Mouse (Mus musculus) megakaryocyte, embryonic 14.5 days (primary cell): ENCODE measurements around the gene Gli2. TPM values are rescaled to one million over a fixed set of nuclear protein-coding genes. Genes with fewer than 3 reads are reported as not detected.

Experiments used
- H3K27me3 ChIP-seq: replicated peaks from 2 replicates; pipeline ENCODE3; 2012; ENCODE audit warnings: inconsistent platforms
- H3K36me3 ChIP-seq: replicated peaks from 2 replicates; pipeline ENCODE3; 2012; ENCODE audit warnings: low read length, inconsistent platforms, mixed read lengths
- H3K4me1 ChIP-seq: 2 replicates; pipeline ENCODE4 v1.6.1; 2012; ENCODE audit warnings: inconsistent platforms
- H3K4me3 ChIP-seq: replicated peaks from 2 replicates; pipeline ENCODE3; 2012; ENCODE audit warnings: moderate library complexity, mild to moderate bottlenecking, inconsistent platforms
- H3K9me3 ChIP-seq: 2 replicates; pipeline ENCODE4 v1.6.1; 2012; ENCODE audit warnings: inconsistent platforms
- FLI1 ChIP-seq: IDR thresholded peaks from 2 replicates; pipeline ENCODE4 v1.6.1; 2012; ENCODE audit warnings: low read length, inconsistent platforms, mixed read lengths
- GATA1 ChIP-seq: IDR thresholded peaks from 3 replicates; pipeline ENCODE4 v1.6.1; 2012; ENCODE audit warnings: mixed read lengths, low read length, inconsistent platforms, borderline replicate concordance
- polyA plus RNA-seq: library from polyadenylated mRNA; stranded (reverse); fragments of >175 nt; gene quantifications from 2 replicates; pipeline ENCODE4 v1.2.3, GENCODE M21; 2012; ENCODE audit warnings: low replicate concordance; ENCODE audit not compliant: insufficient read depth

Gli2 gene
- polyA plus RNA-seq, 1 experiment = not detected

DNA sequence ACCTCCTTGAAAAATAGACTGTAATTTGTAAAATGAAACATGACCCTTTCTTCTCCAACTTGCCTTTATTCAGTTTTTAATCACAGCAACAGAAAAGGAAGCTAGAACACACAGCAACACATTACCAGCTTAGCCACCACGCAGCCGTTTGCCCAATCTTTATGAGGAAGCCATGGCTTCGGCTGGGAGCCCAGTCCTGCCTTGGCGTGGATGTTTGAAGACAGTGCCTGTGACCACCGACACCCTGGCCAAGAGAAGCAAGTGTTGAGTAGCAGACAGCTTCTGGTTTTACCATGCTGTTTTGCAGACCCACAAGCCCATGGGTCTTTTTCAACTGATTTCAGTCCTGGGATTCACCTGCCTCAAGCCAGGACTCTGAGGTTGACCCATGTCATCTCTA, 121.3 kb downstream of the Gli2 start:
- no peaks in the 10 kb centered on the region for H3K9me3 ChIP-seq
- no peaks in the 10 kb centered on the region for H3K27me3 ChIP-seq
- no peak for TF ChIP-seq GATA1
- no peak for TF ChIP-seq FLI1
- no peaks in the 10 kb centered on the region for H3K4me1 ChIP-seq
- H3K4me3 ChIP-seq = no peak overlapping the region
- no peaks in the 10 kb centered on the region for H3K36me3 ChIP-seq

DNA sequence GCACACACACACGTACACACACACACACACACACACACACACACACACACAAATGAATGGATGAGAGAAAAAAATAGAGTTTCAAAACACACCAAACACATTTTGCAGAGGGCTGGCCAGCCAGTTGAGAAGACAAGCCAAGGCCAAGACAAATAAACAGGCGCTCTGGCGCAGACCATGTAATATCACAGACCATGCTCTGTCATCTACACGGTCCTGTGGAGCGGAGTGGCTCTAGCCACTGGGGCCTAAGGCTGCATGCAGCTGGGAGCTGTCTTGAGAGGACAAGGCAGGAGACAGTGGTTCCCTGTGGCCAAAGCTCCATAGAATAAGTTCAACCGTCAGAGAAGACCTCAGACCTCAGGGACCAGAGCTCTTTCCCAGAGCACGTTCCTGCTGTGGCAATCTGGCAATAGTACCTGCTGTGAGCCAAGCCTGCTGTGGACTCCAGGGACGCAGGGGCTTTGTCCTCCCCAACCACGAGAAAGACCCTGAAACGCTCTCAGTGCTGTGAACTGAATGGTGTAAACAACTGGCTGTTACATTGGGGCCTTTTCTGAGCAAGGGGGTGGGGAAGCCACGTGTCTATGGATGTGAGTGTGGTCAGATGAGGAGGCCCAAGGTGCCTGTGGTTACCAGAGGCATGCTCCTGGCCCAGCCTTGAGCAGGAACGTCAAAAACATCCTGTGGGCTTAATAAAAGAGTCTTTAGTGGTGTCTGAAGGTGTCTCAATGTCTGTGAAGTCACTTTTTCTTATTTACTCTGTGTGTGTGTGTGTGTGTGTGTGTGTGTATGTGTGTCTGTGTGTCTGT, 125.7 kb downstream of the Gli2 start:
- no peak for TF ChIP-seq GATA1
- TF ChIP-seq FLI1 = no peak
- no peaks in the 10 kb centered on the region for H3K4me1 ChIP-seq
- H3K4me3 ChIP-seq = no peak overlapping the region
- H3K9me3 ChIP-seq = 0 out of 2 replicates have a peak, but pooled peaks cover 3% of the 10 kb centered on the region
- H3K27me3 ChIP-seq = no peaks in the 10 kb centered on the region
- no peaks in the 10 kb centered on the region for H3K36me3 ChIP-seq

DNA sequence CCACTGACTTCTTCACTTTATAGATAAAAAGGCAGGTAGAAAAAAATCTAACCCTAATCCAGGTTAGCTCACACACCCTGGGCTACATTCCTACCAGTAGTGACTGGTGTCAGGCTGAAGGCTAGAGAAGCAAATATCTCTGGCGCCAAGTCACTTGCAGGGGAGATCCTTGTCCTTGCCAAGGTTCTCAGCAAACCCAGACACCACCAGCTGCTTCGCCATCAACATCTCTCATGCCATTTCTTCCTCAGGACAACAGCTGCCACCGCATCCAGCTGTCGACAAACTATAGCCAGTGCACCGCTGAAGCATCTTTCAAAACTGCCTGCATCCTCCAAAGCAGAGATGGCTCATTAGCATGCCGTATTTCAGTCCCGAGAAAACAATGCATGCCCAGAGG, 126.9 kb downstream of the Gli2 start:
- H3K27me3 ChIP-seq = no peaks in the 10 kb centered on the region
- H3K36me3 ChIP-seq = no peaks in the 10 kb centered on the region
- no peaks in the 10 kb centered on the region for H3K4me1 ChIP-seq
- no peak for TF ChIP-seq FLI1
- no peak for TF ChIP-seq GATA1
- H3K9me3 ChIP-seq = 0 out of 2 replicates have a peak, but pooled peaks cover 3% of the 10 kb centered on the region
- H3K4me3 ChIP-seq = no peak overlapping the region

DNA sequence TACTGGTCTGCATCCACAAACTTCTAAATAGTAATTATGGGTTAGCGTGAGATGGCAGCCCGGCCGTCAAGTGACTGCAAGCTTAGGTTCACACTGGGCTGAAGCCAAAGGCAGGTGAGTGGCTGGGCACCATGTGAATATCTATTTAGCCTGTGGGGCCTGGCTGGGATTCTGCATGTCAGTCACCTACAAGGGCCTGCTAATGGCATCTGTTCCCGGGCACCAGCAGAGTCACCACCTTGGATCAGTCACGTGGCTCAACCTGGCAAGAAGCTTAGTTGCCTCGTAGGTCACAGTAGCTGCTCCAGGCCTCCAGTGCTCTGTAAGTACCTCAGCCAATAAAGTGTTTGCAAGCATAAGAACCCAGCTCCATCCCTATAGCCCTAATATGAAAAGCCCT, 131.2 kb downstream of the Gli2 start:
- Histone ChIP-seq H3K4me1 (no peaks in the 10 kb centered on the region), H3K27me3 (no peaks in the 10 kb centered on the region), H3K9me3 (peaks cover 16% of the 10 kb centered on the region), H3K4me3 (no peak overlapping the region), H3K36me3 (no peaks in the 10 kb centered on the region)
- TF ChIP-seq FLI1 (no peak), GATA1 (no peak)

DNA sequence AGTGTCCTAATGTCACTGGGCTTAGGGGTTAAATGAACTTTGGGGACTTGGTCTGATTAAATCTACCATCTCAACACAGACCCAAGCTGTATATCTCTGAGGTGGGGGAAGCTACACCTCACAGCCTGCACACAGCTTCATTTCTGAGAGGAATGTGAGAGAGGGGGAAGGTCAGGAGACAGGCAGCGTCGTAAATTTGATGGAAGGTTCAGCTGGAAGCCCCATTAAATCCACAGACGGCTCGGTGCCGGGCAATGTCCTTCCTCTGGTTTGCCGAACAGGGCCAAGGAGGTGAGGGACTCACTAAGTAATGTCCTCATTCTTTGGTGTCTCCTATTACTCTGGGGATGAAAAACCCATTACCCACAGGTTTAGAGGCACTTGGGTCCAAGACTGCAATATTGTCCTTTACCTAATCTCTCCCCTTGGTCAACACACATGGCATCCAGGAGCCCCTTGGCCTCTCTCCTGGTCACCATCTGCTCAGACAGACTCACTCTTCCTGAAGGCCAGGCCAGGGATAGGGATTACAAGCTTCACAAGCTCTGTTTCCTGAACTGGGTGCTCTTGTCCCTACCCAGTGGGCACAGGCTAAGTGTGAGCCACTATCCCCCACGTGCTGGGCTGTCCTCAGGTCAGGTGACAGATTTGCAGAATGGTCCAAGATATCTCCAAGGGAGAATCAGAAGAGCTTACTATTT, 135.7 kb downstream of the Gli2 start:
- Histone ChIP-seq H3K4me1 (no peaks in the 10 kb centered on the region), H3K9me3 (peaks cover 18% of the 10 kb centered on the region), H3K36me3 (no peaks in the 10 kb centered on the region), H3K4me3 (no peak overlapping the region), H3K27me3 (no peaks in the 10 kb centered on the region)
- TF ChIP-seq GATA1 = no peak
- no peak for TF ChIP-seq FLI1

DNA sequence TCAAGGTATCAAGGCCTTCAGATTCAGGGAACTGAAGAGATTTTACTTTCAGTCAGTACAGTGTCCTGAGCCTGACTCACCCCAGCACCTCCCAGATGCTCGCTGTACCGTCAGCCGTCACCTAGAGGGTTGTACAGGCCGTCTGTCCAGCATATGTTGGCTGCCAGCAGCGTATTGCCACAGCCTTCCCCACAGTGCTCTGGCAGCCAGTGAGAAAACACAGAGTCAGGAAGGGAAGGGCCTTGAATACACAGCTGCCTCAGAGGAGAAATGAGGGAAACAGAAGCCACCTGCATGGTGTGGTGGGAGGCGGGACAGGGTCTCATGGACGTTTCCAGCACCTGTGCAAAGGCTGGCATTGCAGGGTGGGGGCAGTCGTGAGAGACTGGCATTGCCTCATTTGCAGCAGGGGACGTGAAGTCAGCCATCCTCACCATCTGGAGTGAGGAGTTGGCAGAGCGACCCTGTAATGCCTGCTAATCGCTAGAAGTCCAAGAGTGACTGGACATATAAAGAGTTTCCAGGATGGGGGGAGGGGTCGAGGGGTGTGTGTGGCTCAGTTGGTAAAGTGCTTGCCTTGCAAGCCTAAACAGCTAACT, 136.8 kb downstream of the Gli2 start:
- H3K4me3 ChIP-seq = peak overlapping the region; percentile 10
- peaks cover 18% of the 10 kb centered on the region for H3K9me3 ChIP-seq
- no peaks in the 10 kb centered on the region for H3K4me1 ChIP-seq
- no peak for TF ChIP-seq FLI1
- no peak for TF ChIP-seq GATA1
- H3K27me3 ChIP-seq = no peaks in the 10 kb centered on the region
- no peaks in the 10 kb centered on the region for H3K36me3 ChIP-seq

DNA sequence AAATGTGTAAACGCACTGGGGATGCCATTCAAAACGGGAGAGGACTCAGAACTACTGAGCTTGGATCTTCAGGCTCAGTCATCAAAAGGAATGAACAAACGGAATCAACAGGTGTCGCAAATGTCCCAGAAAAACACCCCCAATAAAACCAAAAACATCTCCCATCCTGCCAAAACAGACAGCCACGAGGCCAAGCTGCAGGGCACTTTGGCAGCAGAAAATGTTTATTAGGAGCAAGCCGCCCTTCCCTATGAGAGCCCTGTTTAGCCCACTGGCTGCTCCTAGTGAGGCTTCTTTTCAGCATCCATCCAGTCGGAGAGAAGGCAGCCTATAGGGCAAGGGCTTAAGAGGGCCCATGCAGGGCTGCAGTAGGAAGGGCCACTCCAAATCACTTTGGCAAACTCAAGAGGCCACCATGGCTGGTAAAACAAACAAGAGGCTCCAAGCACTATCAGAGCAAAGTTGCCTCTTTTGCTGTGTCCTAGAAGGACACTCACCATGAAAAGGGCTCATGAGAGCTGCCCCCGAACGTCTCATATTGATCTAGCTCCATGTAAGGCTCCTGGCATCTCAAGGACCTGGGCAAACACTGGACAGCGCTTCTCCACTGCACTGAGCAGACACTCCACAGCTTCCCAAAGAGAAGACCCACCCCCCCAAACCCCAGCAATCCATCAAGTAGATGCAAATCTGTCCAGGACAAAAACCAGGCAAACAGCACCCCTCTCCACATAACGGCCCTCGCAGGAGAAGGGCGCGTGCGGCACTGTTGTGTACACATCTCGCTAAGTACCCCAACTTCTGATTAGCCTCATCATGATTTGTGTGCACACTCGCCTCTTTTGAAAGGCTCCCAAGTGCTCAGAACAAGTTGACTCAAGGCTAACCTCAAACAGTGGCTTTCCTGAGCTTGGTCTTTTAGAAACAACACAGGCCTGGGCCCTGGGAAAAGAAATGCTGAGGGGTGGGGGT, 139.7 kb downstream of the Gli2 start:
- no peak for TF ChIP-seq GATA1
- TF ChIP-seq FLI1 = no peak
- no peaks in the 10 kb centered on the region for H3K36me3 ChIP-seq
- H3K4me3 ChIP-seq = no peak overlapping the region
- no peaks in the 10 kb centered on the region for H3K4me1 ChIP-seq
- H3K27me3 ChIP-seq = no peaks in the 10 kb centered on the region
- peaks cover 11% of the 10 kb centered on the region for H3K9me3 ChIP-seq

DNA sequence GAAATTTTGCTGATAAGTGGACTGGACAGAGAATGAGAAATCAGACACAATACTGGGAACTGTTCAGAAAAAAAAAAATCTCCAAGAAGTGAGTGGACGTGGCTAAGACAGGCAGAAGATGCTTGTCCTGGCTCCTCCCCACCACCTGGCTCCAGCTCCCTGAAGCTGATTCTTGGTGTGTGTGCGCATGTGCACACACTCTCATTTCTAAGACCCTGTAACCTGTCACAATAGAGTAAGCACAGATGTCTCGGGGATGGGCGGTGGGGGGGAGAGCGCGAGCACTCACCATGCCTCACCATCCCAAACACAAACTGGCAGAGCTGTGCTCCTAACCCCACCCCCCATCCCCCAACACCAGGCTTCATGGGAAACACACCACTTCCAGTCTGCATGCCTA, 140.5 kb downstream of the Gli2 start:
- H3K4me3 ChIP-seq = no peak overlapping the region
- no peaks in the 10 kb centered on the region for H3K27me3 ChIP-seq
- no peaks in the 10 kb centered on the region for H3K36me3 ChIP-seq
- TF ChIP-seq FLI1 (no peak), GATA1 (no peak)
- H3K9me3 ChIP-seq = peaks cover 8% of the 10 kb centered on the region; the same call in 1 of the 2 replicates
- H3K4me1 ChIP-seq = no peaks in the 10 kb centered on the region

DNA sequence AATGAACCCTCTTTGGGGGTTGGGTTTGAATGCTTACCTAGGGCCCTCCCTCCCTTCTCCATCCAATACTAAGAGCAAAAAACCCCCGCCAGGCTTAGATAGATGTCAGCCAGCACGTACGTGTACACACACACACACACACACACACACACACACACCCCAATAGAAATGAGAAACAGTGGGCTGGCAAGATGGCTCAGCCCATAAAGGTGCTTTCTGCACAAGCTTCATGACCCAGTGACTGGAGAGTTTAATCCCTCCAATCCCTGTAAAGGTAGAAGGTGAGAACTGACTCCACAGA, 142.0 kb downstream of the Gli2 start:
- Histone ChIP-seq H3K36me3 (no peaks in the 10 kb centered on the region), H3K27me3 (no peaks in the 10 kb centered on the region), H3K4me3 (no peak overlapping the region), H3K9me3 (peaks cover 4% of the 10 kb centered on the region; the same call in 1 of the 2 replicates), H3K4me1 (no peaks in the 10 kb centered on the region)
- TF ChIP-seq FLI1 = no peak
- no peak for TF ChIP-seq GATA1
